Mouse (Mus musculus) heart, embryonic 11.5 days (tissue): ENCODE results near the gene Tbx21. TPM values are rescaled to one million over a fixed set of nuclear protein-coding genes. Genes with fewer than 3 reads are reported as not detected.

ENCODE experiments used
- ATAC-seq: fragments of 200-750 bp; cut with Nextera tagmentation; replicated peaks from 2 replicates; pipeline ENCODE4 v1.8.0; 2017; ENCODE audit warnings: moderate library complexity; ENCODE audit not compliant: insufficient number of reproducible peaks, low FRiP score, low TSS enrichment
- H3K27ac ChIP-seq: fragments of 300-500 bp; sonication (generic); 2 replicates; pipeline ENCODE4 v1.5.1; 2014; ENCODE audit warnings: mild to moderate bottlenecking, low read depth, low read length
- H3K27me3 ChIP-seq: fragments of 300-500 bp; sonication (generic); 2 replicates; pipeline ENCODE4 v1.6.1; 2014; ENCODE audit warnings: mild to moderate bottlenecking, low read length, mixed read lengths; ENCODE audit not compliant: control insufficient read depth, insufficient read depth
- H3K36me3 ChIP-seq: fragments of 300-500 bp; sonication (generic); 2 replicates; pipeline ENCODE4 v1.6.1; 2014; ENCODE audit warnings: mild to moderate bottlenecking, low read length, moderate library complexity, mixed read lengths; ENCODE audit not compliant: control insufficient read depth, insufficient read depth
- H3K4me1 ChIP-seq: fragments of 300-500 bp; sonication (generic); 2 replicates; pipeline ENCODE4 v1.6.1; 2014; ENCODE audit warnings: low read length; ENCODE audit not compliant: control insufficient read depth, insufficient read depth
- H3K4me2 ChIP-seq: fragments of 300-500 bp; sonication (generic); 2 replicates; pipeline ENCODE4 v1.6.1; 2014; ENCODE audit warnings: mild to moderate bottlenecking, moderate library complexity
- H3K4me3 ChIP-seq: fragments of 300-500 bp; sonication (generic); 2 replicates; pipeline ENCODE4 v1.5.1; 2014; ENCODE audit warnings: low read depth, low read length
- H3K9ac ChIP-seq: fragments of 300-500 bp; sonication (generic); 2 replicates; pipeline ENCODE4 v1.6.1; 2014; ENCODE audit warnings: mild to moderate bottlenecking, low read depth, low read length, moderate library complexity
- H3K9me3 ChIP-seq: fragments of 300-500 bp; sonication (generic); replicated peaks from 2 replicates; pipeline ENCODE4 v1.6.1; 2016; ENCODE audit warnings: low read length; ENCODE audit not compliant: control insufficient read depth
- WGBS: fragments of 180-500 bp; shearing (Covaris S2); extraction: QIAGEN DNeasy Blood & Tissue Kit; methylation state at CpG from one replicate; pipeline ENCODE4 v1.1.7; 2014; ENCODE audit not compliant: insufficient replicate concordance; 5-methylcytosine and 5-hydroxymethylcytosine counted together
- polyA plus RNA-seq: library from polyadenylated mRNA; unstranded; fragments of >200 nt; fragmentation: Nextera tagmentation; extraction: Ambion mirVana; gene quantifications from 2 replicates; pipeline ENCODE4 v1.2.1, GENCODE M21; 2014

Gene Tbx21
- polyA plus RNA-seq, 1 experiment from 2014 or later: not detected

- peaks cover 19% of the 10 kb centered on the region for H3K27me3 ChIP-seq
- ATAC-seq: no peak
- peak overlapping the region; percentile 89 for H3K4me2 ChIP-seq
- peaks cover 10% of the 10 kb centered on the region for H3K4me1 ChIP-seq
- no peaks in the 10 kb centered on the region for H3K36me3 ChIP-seq
- H3K4me3 ChIP-seq: peak overlapping the region; percentile 53
- no peak overlapping the region for H3K27ac ChIP-seq
- no peak overlapping the region for H3K9ac ChIP-seq
- H3K9me3 ChIP-seq: no peaks in the 10 kb centered on the region
- WGBS: 16% methylated on average over 19 of the region's 19 CpGs
These were observed 12.5 kb upstream of the Tbx21 start for GRCm38 (mm10) chr11:97127470-97128223.

- H3K27ac ChIP-seq: no peak overlapping the region
- H3K4me1 ChIP-seq: peaks cover 10% of the 10 kb centered on the region
- peaks cover 18% of the 10 kb centered on the region for H3K27me3 ChIP-seq
- peak overlapping the region; percentile 53 for H3K4me3 ChIP-seq
- peak overlapping the region; percentile 70; the same call in 1 of the 2 replicates for H3K9ac ChIP-seq
- ATAC-seq: peak; percentile 40; the same call in 1 of the 2 replicates
- peak overlapping the region; percentile 89 for H3K4me2 ChIP-seq
- H3K36me3 ChIP-seq: no peaks in the 10 kb centered on the region
- H3K9me3 ChIP-seq: no peaks in the 10 kb centered on the region
- WGBS: 3% methylated on average over 32 of the region's 32 CpGs
These were observed 11.7 kb upstream of the Tbx21 start for GRCm38 (mm10) chr11:97126645-97127468.

- Histone ChIP-seq H3K27ac (no peak overlapping the region), H3K9me3 (no peaks in the 10 kb centered on the region), H3K4me1 (peaks cover 19% of the 10 kb centered on the region), H3K4me3 (no peak overlapping the region), H3K9ac (no peak overlapping the region), H3K36me3 (no peaks in the 10 kb centered on the region), H3K4me2 (no peak overlapping the region), H3K27me3 (peaks cover 10% of the 10 kb centered on the region; the same call in 1 of the 2 replicates)
- ATAC-seq: no peak
- WGBS: 55% methylated on average over 10 of the region's 10 CpGs
These were observed 9.3 kb upstream of the Tbx21 start for GRCm38 (mm10) chr11:97124266-97125036.

- peaks cover 20% of the 10 kb centered on the region for H3K27me3 ChIP-seq
These were observed 8.3 kb upstream of the Tbx21 start for GRCm38 (mm10) chr11:97123282-97123890.

GRCm38 (mm10) chr11:97120641-97121040, 5.5 kb upstream of the Tbx21 start:
- Histone ChIP-seq H3K36me3 (no peaks in the 10 kb centered on the region), H3K4me1 (peaks cover 17% of the 10 kb centered on the region), H3K27me3 (peaks cover 44% of the 10 kb centered on the region), H3K9me3 (no peaks in the 10 kb centered on the region), H3K4me3 (no peak overlapping the region), H3K27ac (no peak overlapping the region), H3K4me2 (no peak overlapping the region), H3K9ac (0 out of 2 replicates have a peak overlapping the region, but pooled peaks have one; percentile 3)
- ATAC-seq: no peak
- WGBS: 39% methylated on average over 3 of the region's 3 CpGs

More at GRCm38 (mm10) chr11:97123282-97123890, 8.3 kb upstream of the Tbx21 start:
- Histone ChIP-seq H3K9me3 (no peaks in the 10 kb centered on the region), H3K9ac (no peak overlapping the region), H3K36me3 (no peaks in the 10 kb centered on the region), H3K27ac (no peak overlapping the region), H3K4me1 (peaks cover 19% of the 10 kb centered on the region), H3K4me3 (no peak overlapping the region), H3K4me2 (no peak overlapping the region)
- WGBS: 9% methylated on average over 11 of the region's 11 CpGs
- no peak for ATAC-seq

- Histone ChIP-seq H3K4me1 (peaks cover 20% of the 10 kb centered on the region), H3K4me3 (no peak overlapping the region), H3K36me3 (no peaks in the 10 kb centered on the region), H3K4me2 (no peak overlapping the region), H3K9me3 (no peaks in the 10 kb centered on the region), H3K9ac (no peak overlapping the region), H3K27ac (no peak overlapping the region), H3K27me3 (peaks cover 48% of the 10 kb centered on the region)
- ATAC-seq: no peak
- WGBS: 49% methylated on average over 10 of the region's 10 CpGs
These were observed 5.1 kb upstream of the Tbx21 start for GRCm38 (mm10) chr11:97120221-97120620.

GRCm38 (mm10) chr11:97115797-97116196, 666 bp upstream of the Tbx21 start:
- Histone ChIP-seq H3K9ac (no peak overlapping the region), H3K27me3 (peaks cover 77% of the 10 kb centered on the region), H3K9me3 (no peaks in the 10 kb centered on the region), H3K27ac (no peak overlapping the region), H3K4me2 (peak overlapping the region; percentile 75), H3K4me1 (peaks cover 20% of the 10 kb centered on the region), H3K4me3 (no peak overlapping the region), H3K36me3 (no peaks in the 10 kb centered on the region)
- 8% methylated on average over 11 of the region's 11 CpGs for WGBS
- ATAC-seq: no peak
